Mouse (Mus musculus): ENCODE data around the gene Fmn2.

DNA sequence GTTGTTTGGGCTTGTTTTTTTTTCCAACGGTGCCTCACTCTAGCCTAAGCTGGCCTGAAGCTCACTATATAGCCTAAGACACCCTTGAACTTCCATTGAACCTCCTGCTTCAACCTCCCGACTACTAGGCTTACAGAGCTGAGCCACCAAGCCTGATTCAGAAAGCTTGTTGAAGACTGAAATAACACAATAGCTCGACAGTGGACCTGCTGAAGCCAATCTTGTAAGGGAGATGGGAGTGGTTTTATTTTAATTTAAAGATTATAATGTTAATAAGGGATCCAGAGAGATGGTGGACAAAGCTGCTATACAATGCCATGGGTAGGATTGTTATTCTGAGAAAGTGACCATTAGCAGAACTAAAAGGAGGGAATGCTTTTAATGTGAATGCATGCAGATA, 227.1 kb downstream of the Fmn2 start:
- TF ChIP-seq CTCF (IDR thresholded peaks at IDR 0.05; ENCODE audit: low read depth, low read length) = no peak
- no peak for TF ChIP-seq POLR2A (IDR thresholded peaks at IDR 0.05; ENCODE audit: extremely low read depth, insufficient read depth, low read length)
